Mouse (Mus musculus): ENCODE measurements at regions not wholly inside any gene's neighbourhood (a gene's known extent, or its start where the extent isn't known, plus 50 kb on each side); places are given as distances from the start of the nearest gene placed in this dataset.

DNA sequence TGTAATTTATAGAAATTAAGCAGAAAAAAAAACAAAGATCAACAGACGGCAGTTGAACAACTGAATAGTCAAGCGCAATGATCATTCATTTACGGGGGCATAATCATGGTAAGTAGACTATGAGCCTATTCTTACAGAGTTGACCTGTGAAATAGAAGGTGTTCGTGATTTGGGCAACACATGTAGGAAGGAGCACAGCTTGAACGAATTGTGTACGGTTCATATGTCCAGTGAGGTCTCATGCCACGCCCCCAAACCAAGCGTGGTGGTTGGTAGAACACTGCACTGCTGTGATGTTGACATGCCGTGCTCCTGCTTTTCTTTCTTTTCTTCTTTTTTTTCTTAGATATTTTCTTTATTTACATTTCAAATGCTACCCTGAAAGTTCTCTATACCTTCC is 563.1 kb downstream of the Etv1 start:
- H3K27me3 ChIP-seq (replicated peaks): no peaks in the 10 kb centered on the region
- WGBS: 87% methylated on average over 9 of the region's 9 CpGs
- ATAC-seq (ENCODE audit: insufficient number of reproducible peaks, low FRiP score): no peak
- no peak overlapping the region for H3K4me3 ChIP-seq
- H3K36me3 ChIP-seq: no peaks in the 10 kb centered on the region
- H3K9me3 ChIP-seq (replicated peaks): no peaks in the 10 kb centered on the region
- no peak overlapping the region for H3K9ac ChIP-seq
- no peak overlapping the region for H3K27ac ChIP-seq (ENCODE audit: poor library complexity, severe bottlenecking)
- H3K4me2 ChIP-seq: no peak overlapping the region
- H3K4me1 ChIP-seq (replicated peaks): 0 out of 2 replicates have a peak, but pooled peaks cover 4% of the 10 kb centered on the region

- Histone ChIP-seq H3K4me3 (no peak overlapping the region), H3K9me3 (replicated peaks) (no peaks in the 10 kb centered on the region), H3K4me2 (no peak overlapping the region), H3K27ac (ENCODE audit: poor library complexity, severe bottlenecking) (no peak overlapping the region), H3K4me1 (replicated peaks) (no peaks in the 10 kb centered on the region), H3K27me3 (replicated peaks) (no peaks in the 10 kb centered on the region), H3K9ac (no peak overlapping the region), H3K36me3 (no peaks in the 10 kb centered on the region)
- ATAC-seq (ENCODE audit: insufficient number of reproducible peaks, low FRiP score): no peak
These were observed 592.5 kb downstream of the Etv1 start for GRCm38 (mm10) chr12:39371480-39372245.

GRCm38 (mm10) chr12:39373721-39374120 is 594.5 kb downstream of the Etv1 start:
- Histone ChIP-seq H3K4me1 (replicated peaks) (no peaks in the 10 kb centered on the region), H3K4me2 (no peak overlapping the region), H3K27me3 (replicated peaks) (no peaks in the 10 kb centered on the region), H3K9me3 (replicated peaks) (no peaks in the 10 kb centered on the region), H3K9ac (no peak overlapping the region), H3K4me3 (no peak overlapping the region), H3K27ac (ENCODE audit: poor library complexity, severe bottlenecking) (no peak overlapping the region), H3K36me3 (no peaks in the 10 kb centered on the region)
- 86% methylated on average over 1 of the region's 1 CpGs for WGBS
- no peak for ATAC-seq (ENCODE audit: insufficient number of reproducible peaks, low FRiP score)

All from heart, embryonic 12.5 days (tissue).